Mouse (Mus musculus) ES-Bruce4 (cell line): ENCODE data around the gene Med29.

Source experiments
- CTCF ChIP-seq: IDR thresholded peaks from one replicate; pipeline ENCODE4 v1.8.1; 2011; ENCODE audit warnings: low read depth, low read length
- POLR2A ChIP-seq: IDR thresholded peaks from one replicate; pipeline ENCODE4 v1.8.1; 2011; ENCODE audit warnings: low read length; ENCODE audit not compliant: insufficient read depth

- TF ChIP-seq CTCF (no peak), POLR2A (no peak)
Observed at GRCm38 (mm10) chr7:28430512-28430911, 38.0 kb upstream of the Med29 start.
